Mouse (Mus musculus) Patski (cell line): ENCODE measurements around the gene Npr1. TPM values are rescaled to one million over a fixed set of nuclear protein-coding genes. Genes with fewer than 3 reads are reported as not detected.

Experiments used
- ATAC-seq: fragments of 100-300 bp; one replicate; pipeline ENCODE4 v1.8.0; 2021
- CTCF ChIA-PET: fragments of 350-600 bp; sonication (Branson Sonifier 250); formaldehyde crosslinking; loops from one replicate; lab custom pipeline; 2022; ENCODE audit warnings: inconsistent platforms; lab: Charles Lee
- POLR2A ChIA-PET: fragments of 350-600 bp; sonication (Branson Sonifier 250); formaldehyde crosslinking; loops from one replicate; lab custom pipeline; 2022; ENCODE audit warnings: antibody characterized with exemption, inconsistent platforms; lab: Charles Lee
- DNase-seq: peaks from one replicate; pipeline ENCODE4 v3.0.0-alpha.2; 2011; ENCODE audit warnings: low read depth, low spot score
- H3K27me3 ChIP-seq: fragments of 371-371 bp; one replicate; pipeline ENCODE4 v1.5.1; 2021
- CTCF ChIP-seq: fragments of 100-300 bp; IDR thresholded peaks from one replicate; pipeline ENCODE4 v1.5.1; 2021
- in situ Hi-C: fragments of 300-500 bp; cut with MboI; formaldehyde crosslinking; loops from 3 replicates; pipeline ENCODE4 v1.11.1; 2018; ENCODE audit warnings: low pct_unique_long_range_greater_than_20kb, mixed read lengths
- polyA plus RNA-seq: library from polyadenylated mRNA; unstranded; gene quantifications from one replicate; pipeline ENCODE4 v1.2.3, GENCODE M21; 2021

Gene Npr1
- polyA plus RNA-seq, 1 experiment from 2014 or later, result 5.3 TPM

- POLR2A ChIA-PET, result interaction anchor here (0.6 to 1.2 kb wide), 3 partner anchors 12 to 342 kb away, joined by 3 to 6 read pairs (median 3); partner anchors contain the start of gene Ints3
- in situ Hi-C loops, result no loop called here
- no peaks in the 10 kb centered on the region for H3K27me3 ChIP-seq
- ATAC-seq (no peak), DNase-seq (no peak)
- CTCF ChIA-PET, result interaction anchor here (0.8 to 12.9 kb wide), 3 partner anchors 11 to 64 kb away, joined by 3 to 100 read pairs (median 5); no protein-coding TSS in a partner anchor
- no peak for TF ChIP-seq CTCF
Measured at GRCm38 (mm10) chr3:90404609-90405008, 61.1 kb downstream of the Npr1 start.

DNA sequence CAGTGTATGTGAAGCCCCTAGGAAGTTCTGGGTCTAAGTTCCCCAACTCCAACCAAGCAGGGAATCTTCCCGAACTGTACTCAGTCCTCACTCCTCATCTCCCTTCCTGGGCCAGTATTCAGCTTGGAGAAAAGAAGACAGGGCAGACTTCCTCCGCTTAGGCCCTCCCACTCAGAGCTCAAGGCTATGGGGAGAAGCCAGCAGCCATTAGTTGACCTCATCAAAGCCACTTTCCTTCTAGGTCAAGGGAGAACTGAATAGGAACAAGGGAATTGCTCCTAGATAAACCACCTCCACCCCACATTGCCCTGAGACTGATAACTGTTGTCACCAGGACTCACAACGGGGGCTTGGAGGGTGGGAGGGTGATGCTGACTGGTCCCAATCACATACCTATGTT is 61.5 kb downstream of the Npr1 start:
- no peak for TF ChIP-seq CTCF
- ChIA-PET POLR2A (interaction anchor here (0.6 to 1.2 kb wide), 2 partner anchors 11 to 343 kb away, joined by 3 to 6 read pairs; no protein-coding TSS in a partner anchor), CTCF (interaction anchor here (1.7 kb wide), 1 partner anchor 8 kb away, joined by 8 read pairs; no protein-coding TSS in a partner anchor)
- ATAC-seq (no peak), DNase-seq (no peak)
- in situ Hi-C loops, result no loop called here
- H3K27me3 ChIP-seq, result no peaks in the 10 kb centered on the region

DNA sequence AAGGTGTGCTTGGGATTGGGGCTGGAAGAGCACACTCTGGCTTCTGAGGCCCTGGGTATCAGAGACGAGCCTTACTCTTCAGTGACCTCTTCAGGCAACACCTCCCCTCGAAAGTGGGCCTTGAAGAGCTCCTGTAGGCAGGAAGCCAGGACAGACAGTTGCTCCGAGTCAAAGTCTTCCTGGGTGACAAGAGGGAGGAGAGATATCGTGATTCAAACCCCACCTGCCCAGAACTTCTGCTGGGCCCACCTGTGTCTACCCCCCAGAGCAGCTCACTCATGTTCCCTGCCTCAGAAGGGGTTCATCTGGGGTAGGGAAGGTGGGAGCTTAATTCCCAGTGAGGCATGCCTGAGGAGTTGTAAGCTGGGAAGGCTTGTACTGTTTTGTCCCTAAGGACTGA is 64.7 kb downstream of the Npr1 start:
- ChIA-PET CTCF (no interaction called here), POLR2A (interaction anchor here (1.0 to 1.2 kb wide), 2 partner anchors 8 to 9 kb away, joined by 3 to 5 read pairs; no protein-coding TSS in a partner anchor)
- DNase-seq (no peak), ATAC-seq (no peak)
- H3K27me3 ChIP-seq, result no peaks in the 10 kb centered on the region
- in situ Hi-C loops, result no loop called here
- TF ChIP-seq CTCF, result no peak

Other genes with a start within 250 kb of the Npr1 start
- gene Jtb, start 234.3 kb downstream of the Npr1 start, polyA plus RNA-seq, result 108 TPM
- gene Creb3l4, start 222.4 kb downstream of the Npr1 start, polyA plus RNA-seq, result 1.1 TPM
- gene Slc39a1, start 217.7 kb downstream of the Npr1 start, polyA plus RNA-seq, result 243 TPM
- gene Crtc2, start 211.7 kb downstream of the Npr1 start, polyA plus RNA-seq, result 77.0 TPM
- 14.1 TPM for gene Dennd4b, start 200.7 kb downstream of the Npr1 start, polyA plus RNA-seq
- 40.8 TPM for gene Gatad2b, start 172.7 kb downstream of the Npr1 start, polyA plus RNA-seq
- 2.9 TPM for gene Slc27a3, start 75.9 kb downstream of the Npr1 start, polyA plus RNA-seq
- gene Ints3, start 32.2 kb downstream of the Npr1 start, polyA plus RNA-seq, result 77.8 TPM
- 129 TPM for gene Ilf2, start 10.3 kb upstream of the Npr1 start, polyA plus RNA-seq
- gene Snapin, start 25.2 kb upstream of the Npr1 start, polyA plus RNA-seq, result 104 TPM
- 145 TPM for gene Chtop, start 43.6 kb upstream of the Npr1 start, polyA plus RNA-seq
- gene S100a1, start 48.5 kb upstream of the Npr1 start, polyA plus RNA-seq, result 190 TPM
- 54.3 TPM for gene S100a13, start 48.6 kb upstream of the Npr1 start, polyA plus RNA-seq
- gene S100a14, start 61.0 kb upstream of the Npr1 start, polyA plus RNA-seq, result 0.19 TPM
- gene S100a16, start 71.4 kb upstream of the Npr1 start, polyA plus RNA-seq, result 164 TPM
- 7.0 TPM for gene S100a3, start 94.7 kb upstream of the Npr1 start, polyA plus RNA-seq
- gene S100a2, start 124.4 kb upstream of the Npr1 start, polyA plus RNA-seq, result not detected
- gene Gm42674, start 136.0 kb upstream of the Npr1 start, polyA plus RNA-seq, result not detected
- gene S100a4, start 137.9 kb upstream of the Npr1 start, polyA plus RNA-seq, result 44.0 TPM
- gene S100a5, start 142.7 kb upstream of the Npr1 start, polyA plus RNA-seq, result not detected
- gene S100a6, start 147.0 kb upstream of the Npr1 start, polyA plus RNA-seq, result 10,815 TPM
- 4.9 TPM for gene S100a7a, start 188.2 kb upstream of the Npr1 start, polyA plus RNA-seq
- not detected for gene S100a8, start 203.1 kb upstream of the Npr1 start, polyA plus RNA-seq
- not detected for gene S100a9, start 229.9 kb upstream of the Npr1 start, polyA plus RNA-seq